Mouse (Mus musculus) embryonic facial prominence, embryonic 12.5 days (tissue): ENCODE results near the gene Mios. TPM values are rescaled to one million over a fixed set of nuclear protein-coding genes. Genes with fewer than 3 reads are reported as not detected.

ENCODE experiments used
- ATAC-seq: fragments of 200-750 bp; cut with Nextera tagmentation; 2 replicates; pipeline ENCODE4 v1.8.0; 2017; ENCODE audit not compliant: insufficient number of reproducible peaks, insufficient read depth, low FRiP score, low TSS enrichment
- H3K27ac ChIP-seq: fragments of 300-500 bp; sonication (generic); 2 replicates; pipeline ENCODE4 v1.5.1; 2016; ENCODE audit warnings: mild to moderate bottlenecking
- H3K27me3 ChIP-seq: fragments of 300-500 bp; sonication (generic); 2 replicates; pipeline ENCODE4 v1.6.1; 2016; ENCODE audit warnings: mild to moderate bottlenecking, moderate library complexity
- H3K36me3 ChIP-seq: fragments of 300-500 bp; sonication (generic); 2 replicates; pipeline ENCODE4 v1.6.1; 2016; ENCODE audit warnings: mild to moderate bottlenecking
- H3K4me1 ChIP-seq: fragments of 300-500 bp; sonication (generic); 2 replicates; pipeline ENCODE4 v1.6.1; 2016
- H3K4me2 ChIP-seq: fragments of 300-500 bp; sonication (generic); replicated peaks from 2 replicates; pipeline ENCODE4 v1.6.1; 2016; ENCODE audit warnings: mild to moderate bottlenecking, moderate library complexity
- H3K4me3 ChIP-seq: fragments of 300-500 bp; sonication (generic); 2 replicates; pipeline ENCODE4 v1.5.1; 2016; ENCODE audit warnings: mild to moderate bottlenecking
- H3K9ac ChIP-seq: fragments of 300-500 bp; sonication (generic); 2 replicates; pipeline ENCODE4 v1.6.1; 2016; ENCODE audit warnings: mild to moderate bottlenecking, moderate library complexity
- H3K9me3 ChIP-seq: fragments of 300-500 bp; sonication (generic); 2 replicates; pipeline ENCODE4 v1.6.1; 2016; ENCODE audit warnings: mild to moderate bottlenecking, moderate library complexity
- WGBS: fragments of 180-500 bp; shearing (Covaris S2); methylation state at CpG from one replicate; pipeline ENCODE4 v1.1.7; 2016; 5-methylcytosine and 5-hydroxymethylcytosine counted together
- polyA plus RNA-seq: library from polyadenylated mRNA; unstranded; fragments of >200 nt; fragmentation: Nextera tagmentation; extraction: Ambion mirVana; gene quantifications from 2 replicates; pipeline ENCODE4 v1.2.1, GENCODE M21; 2016

Gene Mios
- polyA plus RNA-seq, 1 experiment from 2014 or later, result 34.7 TPM

DNA sequence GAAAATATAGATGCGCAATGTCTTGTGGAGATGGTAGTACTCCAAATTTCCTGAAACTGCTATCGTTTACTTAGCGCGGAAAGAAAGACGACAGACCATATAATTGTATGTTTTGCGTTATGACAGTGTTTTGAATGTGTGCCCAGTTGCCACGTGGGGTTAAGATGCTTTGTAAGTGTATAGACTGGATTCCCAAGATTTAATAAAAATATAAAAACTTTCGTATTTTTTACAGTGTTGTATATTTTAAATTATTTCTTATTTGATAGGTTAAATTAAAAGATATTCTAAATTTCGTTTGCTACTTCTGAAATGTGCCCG lies 804 bp downstream of the Mios start:
- Histone ChIP-seq H3K9ac (peak overlapping the region; percentile 79), H3K4me1 (peaks cover 9% of the 10 kb centered on the region), H3K4me3 (peak overlapping the region; percentile 83), H3K27me3 (no peaks in the 10 kb centered on the region), H3K36me3 (peaks cover 2% of the 10 kb centered on the region; the same call in 1 of the 2 replicates), H3K27ac (peak overlapping the region; percentile 91), H3K4me2 (peak overlapping the region; percentile 48), H3K9me3 (no peaks in the 10 kb centered on the region)
- ATAC-seq, result no peak
- WGBS, result 12% methylated on average over 10 of the region's 10 CpGs

DNA sequence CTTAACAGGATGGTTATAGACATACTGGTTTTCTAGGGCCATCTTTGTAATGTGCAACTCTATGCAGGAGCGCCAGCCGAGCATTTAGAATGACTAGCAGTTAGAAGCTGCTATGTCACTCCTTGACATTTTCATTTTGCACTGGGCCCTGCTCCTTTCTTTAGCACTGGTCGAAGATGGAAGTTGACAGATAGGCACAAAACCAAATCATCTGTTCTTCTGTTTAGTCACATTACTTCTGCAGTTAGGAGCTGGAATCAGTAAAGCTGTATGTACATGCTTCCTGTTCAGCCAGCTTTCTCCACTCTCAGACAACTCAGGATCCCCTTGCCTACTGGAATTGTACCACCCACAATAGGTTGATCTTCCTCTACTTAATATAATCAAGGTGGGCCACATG lies 1.6 kb downstream of the Mios start:
- ATAC-seq, result no peak
- H3K4me3 ChIP-seq, result peak overlapping the region; percentile 83; the same call in 1 of the 2 replicates
- 93% methylated on average over 3 of the region's 3 CpGs for WGBS

GRCm38 (mm10) chr6:8227035-8227434 lies 18.0 kb downstream of the Mios start:
- Histone ChIP-seq H3K9me3 (no peaks in the 10 kb centered on the region), H3K36me3 (peaks cover 18% of the 10 kb centered on the region), H3K27me3 (no peaks in the 10 kb centered on the region), H3K4me1 (no peaks in the 10 kb centered on the region), H3K4me2 (no peak overlapping the region), H3K9ac (no peak overlapping the region), H3K27ac (no peak overlapping the region), H3K4me3 (no peak overlapping the region)
- 83% methylated on average over 3 of the region's 3 CpGs for WGBS
- no peak for ATAC-seq

More for the DNA sequence above, 1.6 kb downstream of the Mios start:
- H3K4me2 ChIP-seq, result peak overlapping the region; percentile 48; the same call in 1 of the 2 replicates
- H3K4me1 ChIP-seq, result peaks cover 9% of the 10 kb centered on the region
- peaks cover 11% of the 10 kb centered on the region for H3K36me3 ChIP-seq
- no peak overlapping the region for H3K27ac ChIP-seq
- no peak overlapping the region for H3K9ac ChIP-seq
- no peaks in the 10 kb centered on the region for H3K27me3 ChIP-seq
- no peaks in the 10 kb centered on the region for H3K9me3 ChIP-seq

DNA sequence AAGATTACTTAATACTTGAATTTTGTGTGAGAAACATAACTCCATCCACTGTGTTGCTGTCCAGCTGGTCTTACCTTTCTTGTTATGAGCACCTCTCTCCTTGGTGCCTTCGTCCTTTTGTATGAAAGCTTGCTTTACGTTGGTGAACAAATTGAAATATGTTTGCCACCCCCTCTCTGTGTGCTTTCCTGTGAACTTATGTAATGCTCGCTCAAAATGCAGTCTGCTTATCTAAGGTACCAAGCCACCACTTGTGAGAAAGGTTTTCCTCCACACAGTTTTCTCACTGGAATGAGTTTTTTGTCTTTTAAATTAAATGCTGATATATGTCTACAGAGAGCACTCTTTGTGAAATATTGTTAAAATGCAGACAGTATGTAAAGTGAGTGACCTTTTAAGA lies 19.6 kb downstream of the Mios start:
- Histone ChIP-seq H3K4me3 (no peak overlapping the region), H3K9ac (no peak overlapping the region), H3K36me3 (peaks cover 23% of the 10 kb centered on the region), H3K9me3 (no peaks in the 10 kb centered on the region), H3K4me2 (no peak overlapping the region), H3K27ac (no peak overlapping the region), H3K27me3 (no peaks in the 10 kb centered on the region), H3K4me1 (no peaks in the 10 kb centered on the region)
- WGBS, result 88% methylated on average over 3 of the region's 3 CpGs
- no peak for ATAC-seq

DNA sequence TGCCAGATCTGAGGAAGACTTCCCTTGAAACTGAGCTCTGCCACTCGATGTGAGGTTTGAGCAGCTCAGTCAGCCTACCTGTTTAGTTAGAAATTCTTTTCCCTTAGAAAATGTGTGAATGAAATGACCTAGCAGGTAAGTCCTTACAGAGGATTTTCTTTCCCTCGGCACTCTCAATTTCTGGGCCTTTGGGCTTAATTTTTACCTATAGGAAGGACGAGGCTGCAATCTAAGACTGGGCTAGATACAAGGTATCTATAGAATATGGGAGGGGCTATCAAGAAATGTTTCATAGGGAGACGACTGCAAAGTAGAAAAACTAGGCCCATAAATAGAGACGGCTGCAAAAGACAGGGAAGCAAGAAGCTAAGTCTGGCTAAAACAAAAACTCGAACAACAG lies 49.3 kb downstream of the Mios start:
- Histone ChIP-seq H3K27ac (0 out of 2 replicates have a peak overlapping the region, but pooled peaks have one; percentile 72), H3K36me3 (peaks cover 9% of the 10 kb centered on the region), H3K4me2 (peak overlapping the region; percentile 68), H3K27me3 (no peaks in the 10 kb centered on the region), H3K4me1 (0 out of 2 replicates have a peak, but pooled peaks cover 3% of the 10 kb centered on the region), H3K4me3 (peak overlapping the region; percentile 65), H3K9me3 (no peaks in the 10 kb centered on the region), H3K9ac (peak overlapping the region; percentile 81)
- no peak for ATAC-seq
- 10% methylated on average over 6 of the region's 6 CpGs for whole genome bisulfite sequencing

- ATAC-seq, result peak; percentile 100
- H3K9ac ChIP-seq, result peak within 1 kb of the TSS; percentile 81
- H3K27me3 ChIP-seq, result no peaks in the 10 kb centered on the region
- WGBS, result under 1% methylated on average over 64 of the region's 64 CpGs
- peaks cover 9% of the 10 kb centered on the region for H3K36me3 ChIP-seq
- H3K27ac ChIP-seq, result peak within 1 kb of the TSS; percentile 72
- no peaks in the 10 kb centered on the region for H3K9me3 ChIP-seq
- peak within 1 kb of the TSS; percentile 65 for H3K4me3 ChIP-seq
- peak within 1 kb of the TSS; percentile 71 for H3K4me2 ChIP-seq
- 0 out of 2 replicates have a peak, but pooled peaks cover 3% of the 10 kb centered on the region for H3K4me1 ChIP-seq
Observed at GRCm38 (mm10) chr6:8259004-8259666, 50.1 kb downstream of the Mios start, which contains the start of the genes Rpa3, Umad1 and Gm45062. Gene Rpa3 (minus strand): TSS chr6:8259173. Gene Umad1 (plus strand): TSS chr6:8259288. Gene Gm45062 (plus strand): TSS chr6:8259450.

DNA sequence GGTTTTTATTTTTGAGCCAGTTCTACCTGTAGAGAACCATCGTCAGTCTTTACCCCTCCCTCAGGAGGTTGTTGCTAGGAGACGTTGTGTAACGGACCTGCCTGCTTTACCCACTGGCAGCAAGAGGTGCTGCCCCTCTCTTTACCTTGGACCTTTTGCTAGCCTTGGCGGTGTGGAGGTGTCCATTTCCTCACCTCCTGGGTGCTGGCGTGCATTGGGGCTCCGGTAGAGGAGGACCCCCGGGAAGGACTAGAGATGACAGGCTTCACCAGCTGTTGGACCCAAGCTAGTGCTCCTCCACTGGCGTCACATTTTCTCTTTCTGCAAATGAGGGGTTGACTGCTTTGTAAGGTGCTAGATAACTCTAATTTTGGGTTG lies 50.6 kb downstream of the Mios start:
- peak overlapping the region; percentile 64 for H3K9ac ChIP-seq
- no peaks in the 10 kb centered on the region for H3K27me3 ChIP-seq
- peak overlapping the region; percentile 65 for H3K4me3 ChIP-seq
- peaks cover 9% of the 10 kb centered on the region; the same call in 1 of the 2 replicates for H3K36me3 ChIP-seq
- no peaks in the 10 kb centered on the region for H3K9me3 ChIP-seq
- H3K4me2 ChIP-seq, result peak overlapping the region; percentile 71
- H3K4me1 ChIP-seq, result 0 out of 2 replicates have a peak, but pooled peaks cover 3% of the 10 kb centered on the region
- peak; percentile 18; the same call in 1 of the 2 replicates for ATAC-seq
- H3K27ac ChIP-seq, result no peak overlapping the region; the same call in 1 of the 2 replicates
- WGBS, result 0% methylated on average over 8 of the region's 8 CpGs

DNA sequence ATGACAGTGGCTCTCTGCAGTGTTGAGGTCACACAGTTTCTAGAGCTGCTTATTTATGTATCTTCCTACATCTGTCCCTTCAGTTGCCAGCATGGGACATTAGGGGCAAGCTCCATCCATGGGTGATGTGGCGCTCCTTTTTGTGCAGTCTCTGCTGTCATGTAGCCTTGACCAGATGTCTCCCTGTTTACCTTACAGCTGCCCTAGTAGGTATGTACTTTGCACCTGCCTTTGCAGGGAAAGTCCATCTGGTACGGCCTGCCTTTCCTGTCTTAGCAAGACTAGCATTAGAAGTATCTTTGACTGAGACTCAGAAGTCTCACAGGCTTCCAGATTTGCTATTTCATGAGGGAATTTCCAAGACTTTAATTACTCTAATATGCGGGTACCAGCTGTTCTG lies 62.0 kb downstream of the Mios start:
- Histone ChIP-seq H3K9me3 (no peaks in the 10 kb centered on the region), H3K27ac (no peak overlapping the region), H3K4me2 (no peak overlapping the region), H3K4me1 (no peaks in the 10 kb centered on the region), H3K36me3 (no peaks in the 10 kb centered on the region), H3K4me3 (no peak overlapping the region), H3K27me3 (no peaks in the 10 kb centered on the region), H3K9ac (no peak overlapping the region)
- ATAC-seq, result no peak
- WGBS, result 88% methylated on average over 3 of the region's 3 CpGs

DNA sequence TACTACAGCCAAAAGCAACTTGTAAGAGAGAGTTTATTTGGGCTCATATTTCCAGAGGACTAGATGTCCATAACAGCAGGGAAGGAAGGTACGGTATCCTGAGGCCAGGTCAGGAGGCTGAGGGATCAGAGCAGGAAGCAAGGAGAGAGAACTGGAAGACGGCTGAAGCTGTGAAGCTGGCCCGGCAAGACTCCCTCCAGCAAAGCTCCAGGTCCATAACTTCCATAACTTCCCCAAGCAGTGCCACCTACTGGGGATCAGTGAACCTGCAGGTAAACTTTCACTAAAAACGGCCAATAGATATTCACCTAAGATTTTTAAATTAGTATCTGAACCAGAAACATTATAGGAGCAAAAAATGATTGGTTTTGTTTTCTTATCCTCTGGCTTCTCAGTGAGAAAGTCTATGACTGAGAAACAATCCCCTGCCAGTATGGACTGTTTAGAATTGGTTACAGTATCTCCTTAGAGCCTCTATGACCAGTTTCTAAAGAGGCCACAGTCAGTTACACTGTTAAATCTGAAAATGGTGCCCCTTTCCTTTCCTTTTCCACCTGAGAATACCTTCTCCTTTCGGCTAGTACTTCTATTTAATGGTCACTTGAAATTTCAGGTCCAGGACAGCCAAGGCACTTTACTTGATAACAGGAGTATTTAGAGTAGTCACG lies 65.5 kb downstream of the Mios start:
- no peaks in the 10 kb centered on the region for H3K9me3 ChIP-seq
- no peak for ATAC-seq
- no peaks in the 10 kb centered on the region for H3K4me1 ChIP-seq
- no peak overlapping the region for H3K9ac ChIP-seq
- H3K27me3 ChIP-seq, result no peaks in the 10 kb centered on the region
- H3K4me3 ChIP-seq, result no peak overlapping the region
- WGBS, result 34% methylated on average over 6 of the region's 6 CpGs
- no peak overlapping the region for H3K4me2 ChIP-seq
- no peaks in the 10 kb centered on the region for H3K36me3 ChIP-seq
- H3K27ac ChIP-seq, result no peak overlapping the region

DNA sequence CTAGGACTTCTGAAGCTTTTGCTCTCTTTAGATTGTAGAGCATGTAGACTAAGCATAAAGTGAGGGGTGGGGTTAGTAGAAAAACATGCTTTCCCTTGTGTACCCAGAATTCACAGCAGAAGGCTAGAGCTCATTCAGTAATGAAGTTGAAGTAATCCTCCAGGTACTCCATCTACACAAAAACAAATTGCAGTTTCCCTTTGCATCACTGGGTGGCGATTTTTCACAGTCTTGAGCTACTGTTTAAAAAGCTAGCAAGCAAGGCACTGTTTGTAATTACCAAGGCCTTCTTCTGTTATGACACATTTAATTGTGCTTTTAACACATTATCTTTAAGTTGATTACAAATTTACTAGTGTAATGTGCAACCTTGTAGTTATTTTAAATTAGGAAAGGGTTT lies 66.1 kb downstream of the Mios start:
- Histone ChIP-seq H3K9ac (no peak overlapping the region), H3K27me3 (no peaks in the 10 kb centered on the region), H3K4me1 (no peaks in the 10 kb centered on the region), H3K4me2 (no peak overlapping the region), H3K36me3 (no peaks in the 10 kb centered on the region), H3K9me3 (no peaks in the 10 kb centered on the region), H3K27ac (no peak overlapping the region), H3K4me3 (no peak overlapping the region)
- ATAC-seq, result no peak
- WGBS, result 10% methylated on average over 1 of the region's 1 CpGs

DNA sequence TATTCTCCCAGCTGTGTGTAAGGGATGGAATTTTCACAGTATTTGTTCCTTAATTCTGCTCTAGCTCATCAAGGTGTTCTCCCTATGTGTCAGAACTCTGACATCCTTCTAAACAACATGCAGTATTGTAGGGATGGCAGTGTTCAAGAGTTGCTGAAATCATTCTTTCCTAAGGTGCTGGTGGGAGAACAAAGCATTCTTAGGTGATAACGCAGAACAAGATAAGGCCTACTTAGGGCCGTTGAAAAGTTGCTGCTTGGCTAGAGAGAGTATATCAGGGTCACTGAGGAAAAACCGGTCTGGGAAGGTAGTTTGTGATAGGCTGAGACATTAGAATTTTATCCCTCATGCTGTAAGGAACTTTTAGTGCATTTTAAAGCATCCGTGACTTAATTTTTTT lies 67.4 kb downstream of the Mios start:
- no peak overlapping the region for H3K9ac ChIP-seq
- H3K27ac ChIP-seq, result no peak overlapping the region
- no peak for ATAC-seq
- no peak overlapping the region for H3K4me3 ChIP-seq
- H3K4me2 ChIP-seq, result no peak overlapping the region
- H3K36me3 ChIP-seq, result no peaks in the 10 kb centered on the region
- 83% methylated on average over 4 of the region's 4 CpGs for WGBS
- no peaks in the 10 kb centered on the region for H3K4me1 ChIP-seq
- no peaks in the 10 kb centered on the region for H3K27me3 ChIP-seq
- no peaks in the 10 kb centered on the region for H3K9me3 ChIP-seq

GRCm38 (mm10) chr6:8278426-8279002 lies 69.5 kb downstream of the Mios start:
- Histone ChIP-seq H3K9ac (no peak overlapping the region), H3K4me2 (no peak overlapping the region), H3K9me3 (no peaks in the 10 kb centered on the region), H3K4me3 (no peak overlapping the region), H3K4me1 (no peaks in the 10 kb centered on the region), H3K27me3 (no peaks in the 10 kb centered on the region), H3K36me3 (no peaks in the 10 kb centered on the region), H3K27ac (no peak overlapping the region)
- ATAC-seq, result no peak
- 77% methylated on average over 5 of the region's 5 CpGs for WGBS
